Mouse (Mus musculus) testis, adult 2 months (tissue): Measurements from ENCODE around the gene Hcrtr1. TPM values are rescaled to one million over a fixed set of nuclear protein-coding genes. Genes with fewer than 3 reads are reported as not detected.
A peak's percentile ranks its signal among the peaks of the same experiment; 100 is the strongest.

ENCODE experiments used
- H3K27ac ChIP-seq: fragments of 200-500 bp; 2 replicates; pipeline ENCODE4 v1.5.1; 2012; ENCODE audit warnings: low read depth, low read length; ENCODE audit not compliant: control insufficient read depth, insufficient read depth
- H3K27me3 ChIP-seq: fragments of 200-500 bp; 2 replicates; pipeline ENCODE4 v1.6.1; 2012; ENCODE audit warnings: mild to moderate bottlenecking, low read length, moderate library complexity; ENCODE audit not compliant: control insufficient read depth, insufficient read depth
- H3K36me3 ChIP-seq: fragments of 200-500 bp; 2 replicates; pipeline ENCODE4 v1.6.1; 2012; ENCODE audit warnings: mild to moderate bottlenecking, low read length; ENCODE audit not compliant: control insufficient read depth, insufficient read depth
- H3K4me1 ChIP-seq: fragments of 200-500 bp; 2 replicates; pipeline ENCODE4 v1.6.1; 2012; ENCODE audit warnings: low read length; ENCODE audit not compliant: control insufficient read depth, insufficient read depth
- H3K4me3 ChIP-seq: fragments of 200-500 bp; 2 replicates; pipeline ENCODE4 v1.5.1; 2012; ENCODE audit warnings: low read depth, mild to moderate bottlenecking, low read length, moderate library complexity, mixed read lengths; ENCODE audit not compliant: control insufficient read depth
- CTCF ChIP-seq: fragments of 200-500 bp; IDR thresholded peaks from 2 replicates; pipeline ENCODE4 v1.5.1; 2012; ENCODE audit warnings: low read depth, mild to moderate bottlenecking, inconsistent platforms, low read length, moderate library complexity; ENCODE audit not compliant: control insufficient read depth, insufficient read depth, insufficient replicate concordance
- POLR2A ChIP-seq: fragments of 200-500 bp; IDR thresholded peaks from 2 replicates; pipeline ENCODE4 v1.6.1; 2012; ENCODE audit warnings: low read depth, mild to moderate bottlenecking, inconsistent platforms, low read length, moderate library complexity; ENCODE audit not compliant: control insufficient read depth
- polyA plus RNA-seq: library from polyadenylated mRNA; depleted of rRNA; stranded (reverse); fragments of >200 nt; gene quantifications from 2 replicates; pipeline ENCODE4 v1.2.3, GENCODE M21; 2012; rRNA removed

The Hcrtr1 gene
- 0.07 and 0.28 TPM in 2 replicates for polyA plus RNA-seq

GRCm38 (mm10) chr4:130139214-130139492, at the start of gene Hcrtr1:
Hcrtr1 (minus strand) TSS chr4:130139359.
- no peaks in the 10 kb centered on the region for H3K36me3 ChIP-seq
- H3K4me3 ChIP-seq: peak within 1 kb of the TSS; percentile 32
- TF ChIP-seq POLR2A: no peak
- no peak for TF ChIP-seq CTCF
- peaks cover 3% of the 10 kb centered on the region; the same call in 1 of the 2 replicates for H3K4me1 ChIP-seq
- no peaks in the 10 kb centered on the region for H3K27me3 ChIP-seq
- H3K27ac ChIP-seq: no peak within 1 kb of the TSS

GRCm38 (mm10) chr4:130188806-130189297, 49.7 kb upstream of the Hcrtr1 start:
- Histone ChIP-seq H3K4me3 (peak overlapping the region; percentile 55), H3K27ac (no peak overlapping the region), H3K27me3 (no peaks in the 10 kb centered on the region), H3K4me1 (no peaks in the 10 kb centered on the region; the same call in 1 of the 2 replicates), H3K36me3 (no peaks in the 10 kb centered on the region)
- TF ChIP-seq CTCF (peak; percentile 94; the same call in 1 of the 2 replicates), POLR2A (no peak)

GRCm38 (mm10) chr4:130186891-130187290, 47.7 kb upstream of the Hcrtr1 start:
- no peaks in the 10 kb centered on the region for H3K36me3 ChIP-seq
- no peak overlapping the region for H3K4me3 ChIP-seq
- no peak for TF ChIP-seq CTCF
- no peak for TF ChIP-seq POLR2A
- H3K27me3 ChIP-seq: no peaks in the 10 kb centered on the region
- H3K27ac ChIP-seq: no peak overlapping the region
- H3K4me1 ChIP-seq: no peaks in the 10 kb centered on the region; the same call in 1 of the 2 replicates

GRCm38 (mm10) chr4:130186450-130186849, 47.3 kb upstream of the Hcrtr1 start:
- Histone ChIP-seq H3K27ac (no peak overlapping the region), H3K27me3 (no peaks in the 10 kb centered on the region), H3K4me1 (no peaks in the 10 kb centered on the region; the same call in 1 of the 2 replicates), H3K4me3 (no peak overlapping the region), H3K36me3 (no peaks in the 10 kb centered on the region)
- TF ChIP-seq POLR2A: no peak
- no peak for TF ChIP-seq CTCF

- H3K27ac ChIP-seq: no peak overlapping the region
- no peak for TF ChIP-seq POLR2A
- no peak for TF ChIP-seq CTCF
- no peaks in the 10 kb centered on the region for H3K27me3 ChIP-seq
- peaks cover 6% of the 10 kb centered on the region for H3K4me1 ChIP-seq
- no peak overlapping the region for H3K4me3 ChIP-seq
- no peaks in the 10 kb centered on the region for H3K36me3 ChIP-seq
Measured at GRCm38 (mm10) chr4:130183879-130184278, 44.7 kb upstream of the Hcrtr1 start.

- no peaks in the 10 kb centered on the region for H3K27me3 ChIP-seq
- peaks cover 6% of the 10 kb centered on the region for H3K4me1 ChIP-seq
- H3K4me3 ChIP-seq: no peak overlapping the region
- H3K27ac ChIP-seq: no peak overlapping the region
- no peaks in the 10 kb centered on the region for H3K36me3 ChIP-seq
- TF ChIP-seq CTCF: no peak
- TF ChIP-seq POLR2A: no peak
Measured at GRCm38 (mm10) chr4:130183023-130183422, 43.9 kb upstream of the Hcrtr1 start.

GRCm38 (mm10) chr4:130181886-130182285, 42.7 kb upstream of the Hcrtr1 start:
- no peak for TF ChIP-seq POLR2A
- TF ChIP-seq CTCF: no peak
- Histone ChIP-seq H3K36me3 (no peaks in the 10 kb centered on the region), H3K4me3 (no peak overlapping the region), H3K27ac (no peak overlapping the region), H3K27me3 (no peaks in the 10 kb centered on the region), H3K4me1 (peaks cover 8% of the 10 kb centered on the region)
